Mouse (Mus musculus) inflammation-experienced regulatory T-cells (primary cell): ENCODE measurements around the gene Hyal4. TPM values are rescaled to one million over a fixed set of nuclear protein-coding genes. Genes with fewer than 3 reads are reported as not detected.

Experiments used
- polyA plus RNA-seq, 2 experiments: library from polyadenylated mRNA; unstranded; fragments of 100-300 nt; shearing (Covaris generic); gene quantifications; one replicate each; pipeline ENCODE4 v1.2.1; 2017

Hyal4 gene
- polyA plus RNA-seq: under 1 TPM in 1 of 2 experiments, not detected in 1; 0.11 TPM

DNA sequence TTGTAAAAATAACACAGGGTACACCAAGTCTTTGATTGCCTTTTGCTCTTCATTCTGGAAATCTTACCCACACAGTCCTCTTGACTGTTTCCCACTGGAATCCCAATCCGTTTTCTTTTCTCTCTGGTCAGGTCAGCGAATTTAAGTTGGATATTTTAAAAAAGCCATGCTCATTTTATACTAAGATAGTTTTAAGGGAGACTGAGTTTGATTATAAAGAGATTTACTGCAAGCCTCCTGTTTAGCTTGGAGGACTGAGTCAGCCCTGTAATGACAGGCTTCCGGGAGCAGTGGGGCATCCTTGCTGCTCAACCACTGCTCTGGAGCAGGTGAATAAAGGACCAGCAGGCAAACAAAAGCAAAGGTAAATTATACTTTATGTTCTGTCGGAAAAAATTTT, at the start of gene Hyal4:
Gene Hyal4, plus strand, starts transcription at position 301 of the 400 bp plus-strand sequence.

DNA sequence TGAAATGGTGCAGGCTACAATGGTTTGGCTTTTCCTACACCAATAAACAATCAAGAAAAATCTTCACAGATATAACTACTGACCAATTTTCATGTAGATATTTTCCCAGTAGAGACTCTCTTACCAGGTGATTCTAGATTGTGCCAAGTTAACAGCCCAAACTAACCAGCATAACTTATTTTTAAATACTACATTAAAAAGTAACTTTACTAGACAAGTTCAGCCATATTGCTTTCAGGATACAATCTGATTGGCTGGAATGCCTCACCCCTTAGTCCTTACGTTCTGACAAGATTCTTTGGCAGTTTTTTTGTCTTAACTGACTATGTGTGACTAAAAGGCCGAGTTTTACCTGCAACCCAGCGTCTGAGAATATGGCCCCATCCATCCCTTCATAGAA, 15.2 kb upstream of the Hyal4 start, which contains the start of gene Hyal6:
Gene Hyal6, plus strand, starts transcription at position 301 of the 400 bp plus-strand sequence.

DNA sequence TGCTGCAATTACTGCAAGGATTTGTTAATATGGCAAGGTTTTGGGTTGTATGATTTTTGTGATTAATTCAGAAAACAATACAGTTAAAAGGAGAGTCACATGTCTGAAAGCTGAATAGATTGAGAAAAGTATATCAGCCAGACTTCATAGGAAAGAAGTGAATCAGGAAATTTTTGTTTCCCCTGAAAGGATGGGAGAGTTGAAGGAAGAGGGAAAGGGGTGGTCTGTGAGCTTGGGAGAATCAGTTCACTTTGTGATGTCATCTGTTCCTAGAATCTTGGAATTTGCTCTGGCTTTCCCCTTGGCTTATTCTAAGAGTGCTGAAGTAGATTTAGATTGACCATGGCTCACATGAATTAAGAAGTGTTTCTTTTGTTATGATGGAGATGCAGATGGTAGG, 42.8 kb downstream of the Hyal4 start, which contains the start of gene Spam1:
Gene Spam1, plus strand, starts transcription at position 301 of the 400 bp plus-strand sequence.

Other genes starting within 250 kb of the Hyal4 start
- gene Iqub, start 233.3 kb upstream of the Hyal4 start, polyA plus RNA-seq: under 1 TPM in 1 of 2 experiments, not detected in 1; 0.22 TPM
- gene Ndufa5, start 220.3 kb upstream of the Hyal4 start, polyA plus RNA-seq: 100 to 1,000 TPM; 134 to 162 TPM
- under 1 TPM; 0.12 to 0.32 TPM for gene Asb15, start 220.2 kb upstream of the Hyal4 start, polyA plus RNA-seq
- gene Lmod2, start 150.6 kb upstream of the Hyal4 start, polyA plus RNA-seq: under 1 TPM in 1 of 2 experiments, not detected in 1; 0.18 TPM
- 10 to 100 TPM; 39.2 to 39.8 TPM for gene Wasl, start 83.3 kb upstream of the Hyal4 start, polyA plus RNA-seq
- 1 to 10 TPM in 1 of 2 experiments, under 1 TPM in 1; 0.06 to 1.6 TPM for gene Hyal6, start 15.1 kb upstream of the Hyal4 start, polyA plus RNA-seq
- under 1 TPM in 1 of 2 experiments, not detected in 1; 0.48 TPM for gene Spam1, start 42.9 kb downstream of the Hyal4 start, polyA plus RNA-seq
- gene Hyal5, start 109.7 kb downstream of the Hyal4 start, polyA plus RNA-seq: under 1 TPM in 1 of 2 experiments, not detected in 1; 0.83 TPM
- gene Tmem229a, start 208.0 kb downstream of the Hyal4 start, polyA plus RNA-seq: 1 to 10 TPM in 1 of 2 experiments, under 1 TPM in 1; 0.17 to 1.6 TPM